Mouse (Mus musculus) splenic B cell, adult 2 months (primary cell): ENCODE data around the gene Gdf15.

Experiments used
- DNase-seq: peaks from one replicate; pipeline ENCODE4 v3.0.0-alpha.2; 2011; ENCODE audit warnings: low read depth, low spot score
- H3K27me3 ChIP-seq: 2 replicates; pipeline ENCODE4 v1.6.1; 2012; ENCODE audit warnings: mild to moderate bottlenecking, low read length, moderate library complexity, mixed read lengths; ENCODE audit not compliant: control insufficient read depth, poor library complexity, insufficient read depth, severe bottlenecking
- H3K36me3 ChIP-seq: 2 replicates; pipeline ENCODE4 v1.6.1; 2012; ENCODE audit warnings: mild to moderate bottlenecking, low read length, moderate library complexity, mixed read lengths; ENCODE audit not compliant: control insufficient read depth, poor library complexity, insufficient read depth, severe bottlenecking

The Gdf15 gene

GRCm38 (mm10) chr8:70647343-70648163 is 15.3 kb upstream of the Gdf15 start:
- H3K36me3 ChIP-seq = no peaks in the 10 kb centered on the region; the same call in 1 of the 2 replicates
- DNase-seq = no peak
- no peaks in the 10 kb centered on the region for H3K27me3 ChIP-seq

DNA sequence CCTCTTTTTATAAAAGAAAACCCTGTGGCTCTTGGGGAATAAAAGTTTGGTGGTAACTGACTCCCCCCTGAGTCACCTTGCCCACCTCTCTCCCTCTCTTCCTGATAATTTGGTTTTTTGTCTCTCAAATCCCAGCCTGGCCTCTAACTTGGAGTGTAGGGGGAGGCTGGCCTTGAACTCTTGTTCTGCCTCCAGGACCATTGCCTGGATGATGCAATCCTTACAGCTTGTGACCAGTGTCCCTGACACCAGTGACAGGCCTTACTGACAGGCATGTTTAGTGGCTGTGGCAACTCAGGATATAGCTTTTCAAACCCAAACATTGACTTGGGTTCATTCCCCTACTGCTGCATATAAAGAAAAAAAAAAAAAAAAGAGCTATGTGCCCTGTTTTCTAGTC is 14.5 kb upstream of the Gdf15 start:
- no peak for DNase-seq
- no peaks in the 10 kb centered on the region for H3K27me3 ChIP-seq
- no peaks in the 10 kb centered on the region; the same call in 1 of the 2 replicates for H3K36me3 ChIP-seq

GRCm38 (mm10) chr8:70646369-70646768 is 14.1 kb upstream of the Gdf15 start:
- Histone ChIP-seq H3K36me3 (no peaks in the 10 kb centered on the region; the same call in 1 of the 2 replicates), H3K27me3 (no peaks in the 10 kb centered on the region)
- DNase-seq = no peak

- Histone ChIP-seq H3K27me3 (no peaks in the 10 kb centered on the region), H3K36me3 (no peaks in the 10 kb centered on the region; the same call in 1 of the 2 replicates)
- DNase-seq = no peak
These were observed 13.4 kb upstream of the Gdf15 start for GRCm38 (mm10) chr8:70645501-70646224.

GRCm38 (mm10) chr8:70644065-70644464 is 11.8 kb upstream of the Gdf15 start:
- Histone ChIP-seq H3K27me3 (no peaks in the 10 kb centered on the region), H3K36me3 (no peaks in the 10 kb centered on the region)
- peak; percentile 60 for DNase-seq

GRCm38 (mm10) chr8:70643019-70643418 is 10.8 kb upstream of the Gdf15 start:
- H3K27me3 ChIP-seq = no peaks in the 10 kb centered on the region
- no peaks in the 10 kb centered on the region for H3K36me3 ChIP-seq
- no peak for DNase-seq

GRCm38 (mm10) chr8:70638752-70639151 is 6.5 kb upstream of the Gdf15 start:
- H3K27me3 ChIP-seq = no peaks in the 10 kb centered on the region
- no peak for DNase-seq
- H3K36me3 ChIP-seq = no peaks in the 10 kb centered on the region

DNA sequence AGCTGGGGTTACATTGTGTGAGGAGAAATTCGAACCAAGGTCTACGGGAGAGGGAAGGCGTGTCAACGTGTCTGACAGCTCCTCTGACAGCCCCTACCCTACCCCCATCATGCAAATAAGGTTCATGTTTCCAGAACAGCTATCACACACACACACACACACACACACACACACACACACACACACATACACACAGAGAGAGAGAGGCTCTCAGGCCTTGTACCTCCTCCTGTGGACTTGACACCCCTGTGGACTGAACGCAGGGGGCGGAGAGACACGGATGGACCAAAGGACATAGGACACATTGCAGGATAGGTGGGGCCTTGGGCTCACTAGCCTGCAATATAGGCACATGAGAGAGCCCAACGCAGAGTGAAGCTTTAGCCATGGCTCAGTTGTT is 4.6 kb upstream of the Gdf15 start:
- Histone ChIP-seq H3K36me3 (no peaks in the 10 kb centered on the region), H3K27me3 (no peaks in the 10 kb centered on the region)
- peak; percentile 61 for DNase-seq

- peak; percentile 86 for DNase-seq
- Histone ChIP-seq H3K36me3 (no peaks in the 10 kb centered on the region), H3K27me3 (no peaks in the 10 kb centered on the region)
These were observed 3.3 kb upstream of the Gdf15 start for GRCm38 (mm10) chr8:70635527-70635926.

- Histone ChIP-seq H3K36me3 (no peaks in the 10 kb centered on the region), H3K27me3 (no peaks in the 10 kb centered on the region)
- DNase-seq = no peak
These were observed 1.8 kb upstream of the Gdf15 start for GRCm38 (mm10) chr8:70634066-70634465.

GRCm38 (mm10) chr8:70631436-70631835 is 820 bp downstream of the Gdf15 start:
- Histone ChIP-seq H3K36me3 (no peaks in the 10 kb centered on the region), H3K27me3 (no peaks in the 10 kb centered on the region)
- no peak for DNase-seq

DNA sequence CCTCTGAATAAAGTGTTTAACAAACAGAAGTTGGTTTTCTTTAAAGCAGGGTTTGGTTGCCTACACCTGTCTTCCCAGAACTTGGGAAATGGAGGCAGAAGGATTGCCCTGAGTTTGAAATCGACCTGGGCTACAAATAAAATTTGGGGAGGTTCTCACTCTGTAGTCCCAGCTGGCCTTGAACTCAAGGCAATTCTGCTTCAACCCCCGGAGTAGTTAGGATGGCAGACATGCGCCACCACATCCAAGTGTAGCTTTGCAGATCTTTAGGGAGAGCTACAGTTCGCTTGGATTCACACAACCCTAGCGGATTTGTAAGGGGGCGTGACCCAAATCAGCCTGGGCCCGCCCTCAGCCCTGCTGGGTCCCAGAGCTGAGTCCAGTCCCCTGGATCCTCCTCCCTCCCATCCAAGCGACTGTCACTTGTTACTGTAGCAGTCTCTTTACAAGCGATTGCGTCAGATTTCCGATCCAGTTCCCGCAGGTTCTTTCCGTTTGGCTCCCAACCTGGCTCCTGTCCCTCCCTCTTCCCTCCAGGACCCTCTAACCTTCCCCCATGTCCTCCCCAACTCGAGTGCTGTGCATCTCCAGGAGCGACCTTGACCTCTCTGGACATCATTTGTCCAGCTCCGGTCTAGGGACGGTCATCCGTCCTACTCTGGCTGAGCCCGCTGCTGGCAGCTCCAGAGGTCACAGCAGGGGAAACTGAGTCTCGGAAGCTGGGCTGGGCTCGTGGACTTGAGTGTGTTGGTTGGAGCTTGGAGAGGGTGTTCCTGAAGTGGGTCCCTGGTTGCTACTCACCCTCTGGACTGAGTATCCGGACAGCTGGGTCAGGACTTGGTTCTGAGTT is 1.5 kb downstream of the Gdf15 start:
- no peaks in the 10 kb centered on the region for H3K27me3 ChIP-seq
- no peaks in the 10 kb centered on the region for H3K36me3 ChIP-seq

DNA sequence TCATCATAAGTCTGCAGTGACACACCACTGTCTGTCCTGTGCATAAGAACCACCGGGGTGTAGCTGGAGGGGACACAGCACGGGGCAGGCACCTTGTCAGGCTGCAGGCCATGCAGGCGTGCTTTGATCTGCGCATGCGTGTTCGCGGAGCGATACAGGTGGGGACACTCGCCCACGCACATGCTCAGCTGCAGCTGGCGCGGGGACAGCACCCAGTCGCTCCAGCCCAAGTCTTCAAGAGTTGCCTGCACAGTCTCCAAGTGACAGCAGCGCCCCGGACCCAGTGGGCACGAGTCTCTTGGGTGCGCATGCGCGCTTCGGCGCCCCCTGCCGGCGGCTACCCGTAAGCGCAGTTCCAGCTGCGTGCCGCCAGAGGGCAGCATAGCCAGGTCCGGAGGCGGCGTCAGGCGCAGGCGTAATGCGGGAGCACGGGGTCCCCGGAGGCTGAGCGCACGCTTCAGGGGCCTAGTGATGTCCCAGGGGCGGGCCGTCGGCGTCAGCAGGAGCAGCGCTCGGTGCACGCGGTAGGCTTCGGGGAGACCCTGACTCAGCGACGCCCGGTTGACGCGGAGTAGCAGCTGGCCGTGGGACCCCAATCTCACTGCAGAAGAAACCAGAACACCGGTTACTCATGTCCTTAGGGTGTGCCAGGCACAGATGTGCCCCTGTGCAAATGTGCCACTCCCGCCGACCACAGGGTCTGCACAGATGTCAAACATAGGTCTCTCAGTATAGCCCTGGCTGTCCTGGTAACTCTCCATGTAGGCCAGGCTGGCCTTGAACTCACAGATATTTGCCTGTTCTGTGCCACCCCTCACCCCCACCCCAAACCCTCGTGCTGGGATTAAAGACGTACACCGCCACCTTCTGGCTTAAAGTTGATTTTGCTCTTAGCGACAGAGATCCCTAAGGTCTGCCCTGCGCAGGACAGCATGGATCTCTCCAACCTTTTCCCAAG is 2.4 kb downstream of the Gdf15 start:
- Histone ChIP-seq H3K36me3 (no peaks in the 10 kb centered on the region), H3K27me3 (no peaks in the 10 kb centered on the region)
- DNase-seq = peak; percentile 98

More for the DNA sequence above, 1.5 kb downstream of the Gdf15 start:
- DNase-seq = peak; percentile 37
